Mouse (Mus musculus): ENCODE results near the gene Btbd16.

Gene Btbd16

GRCm38 (mm10) chr7:130862501-130862900 is 88.6 kb downstream of the Btbd16 start:
- DNase-seq (ENCODE audit: low read depth, low spot score): no peak

- no peak for DNase-seq (ENCODE audit: low read depth, low spot score)
Measured at GRCm38 (mm10) chr7:130864711-130865110, 90.8 kb downstream of the Btbd16 start.

- DNase-seq (ENCODE audit: low read depth, low spot score): peak; percentile 99
Measured at GRCm38 (mm10) chr7:130865613-130866591, 92.0 kb downstream of the Btbd16 start, which contains the start of gene Plekha1. Gene Plekha1 (plus strand): TSS chr7:130865756.

GRCm38 (mm10) chr7:130866640-130867039 is 92.8 kb downstream of the Btbd16 start:
- DNase-seq (ENCODE audit: low read depth, low spot score): no peak

- DNase-seq (ENCODE audit: low read depth, low spot score): no peak
Measured at GRCm38 (mm10) chr7:130867256-130867655, 93.4 kb downstream of the Btbd16 start.

All from CD4-positive helper T cell, adult 2 months (primary cell).